Mouse (Mus musculus) spleen, embryonic (tissue): ENCODE results near the gene Kpna1.
"Not testable (repeated sequence)": the region's sequence is repeated elsewhere in the genome, so short reads cannot be mapped to it uniquely, and the experiment has no call there.

Experiments
- CTCF ChIA-PET: fragments of 350-600 bp; sonication (Branson Sonifier 250); formaldehyde crosslinking; loops from one replicate; lab custom pipeline; 2022; lab: Charles Lee

Kpna1 gene

DNA sequence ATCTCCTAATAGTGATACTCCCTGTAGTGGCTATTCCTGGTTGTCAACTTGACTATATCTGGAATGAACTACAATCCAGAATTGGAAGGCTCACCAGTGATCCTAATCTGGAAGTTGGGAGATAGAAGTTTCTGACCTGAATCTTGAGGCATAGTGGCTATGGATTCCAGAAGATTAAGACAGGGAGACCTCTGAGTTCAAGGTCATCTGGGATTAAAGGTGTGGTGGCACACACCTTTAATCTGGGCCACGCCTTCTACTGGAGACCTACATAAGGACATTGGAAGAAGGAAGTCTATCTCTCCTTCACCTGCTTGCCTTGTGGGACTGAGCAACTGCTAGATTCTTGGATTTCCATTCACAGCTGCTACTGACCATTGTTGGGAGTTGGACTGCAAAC is at the start of gene Kpna1:
Kpna1 (plus strand) TSS at position 301 of the 400 bp plus-strand sequence.
- CTCF ChIA-PET = not testable (repeated sequence)

DNA sequence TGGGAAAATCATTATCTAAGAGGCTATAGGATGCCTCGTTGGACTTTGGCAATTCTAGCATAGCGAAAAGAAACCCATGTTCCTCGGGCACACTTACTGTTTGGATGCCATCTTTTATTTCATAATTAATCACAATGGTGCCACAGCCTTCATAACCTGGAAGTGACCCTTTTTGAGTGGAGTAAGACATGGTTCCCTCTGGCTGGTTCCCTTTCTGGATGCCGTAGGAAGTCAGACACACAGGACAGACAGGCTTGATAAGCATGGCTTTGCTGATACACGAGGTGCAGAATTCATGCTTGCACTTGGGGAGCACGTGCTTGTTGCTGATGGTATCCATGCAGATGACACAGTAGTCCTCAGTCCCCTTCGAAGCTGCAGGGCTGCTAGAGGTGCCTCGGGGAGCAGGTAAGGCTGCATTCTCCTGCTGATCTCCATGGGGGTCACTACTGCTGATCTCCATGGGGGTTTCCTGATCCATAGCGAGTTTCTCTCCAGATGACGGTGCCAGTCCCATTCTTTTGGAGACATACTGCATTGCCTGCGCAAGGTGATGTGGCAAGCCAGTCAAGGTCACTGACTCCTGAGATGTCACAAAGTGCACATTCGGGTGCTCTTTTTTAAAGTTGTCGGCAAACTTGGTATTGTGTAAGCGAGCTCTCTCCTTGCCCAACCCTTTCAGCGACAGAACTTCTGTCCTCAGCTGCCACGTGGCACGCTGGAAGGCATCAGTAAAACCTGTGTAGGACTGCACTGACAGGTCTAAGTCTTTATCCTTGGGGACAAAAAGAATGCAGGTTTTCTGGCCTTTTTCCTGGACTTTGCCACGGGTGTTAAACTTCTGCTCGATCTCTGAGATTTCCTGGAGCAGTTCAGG is 46.1 kb upstream of the Kpna1 start:
- CTCF ChIA-PET = no interaction called here

GRCm38 (mm10) chr16:35933181-35933580 is 45.4 kb upstream of the Kpna1 start:
- CTCF ChIA-PET = no interaction called here

- CTCF ChIA-PET = interaction anchor here (0.5 kb wide), 1 partner anchor 1844 kb away, joined by 5 read pairs; no protein-coding TSS in a partner anchor
Observed at GRCm38 (mm10) chr16:35938211-35939151, 40.1 kb upstream of the Kpna1 start, which contains the start of the genes Parp9 and Dtx3l. Gene Parp9, plus strand, starts transcription at chr16:35938470. Gene Dtx3l, minus strand, starts transcription at chr16:35939151.

DNA sequence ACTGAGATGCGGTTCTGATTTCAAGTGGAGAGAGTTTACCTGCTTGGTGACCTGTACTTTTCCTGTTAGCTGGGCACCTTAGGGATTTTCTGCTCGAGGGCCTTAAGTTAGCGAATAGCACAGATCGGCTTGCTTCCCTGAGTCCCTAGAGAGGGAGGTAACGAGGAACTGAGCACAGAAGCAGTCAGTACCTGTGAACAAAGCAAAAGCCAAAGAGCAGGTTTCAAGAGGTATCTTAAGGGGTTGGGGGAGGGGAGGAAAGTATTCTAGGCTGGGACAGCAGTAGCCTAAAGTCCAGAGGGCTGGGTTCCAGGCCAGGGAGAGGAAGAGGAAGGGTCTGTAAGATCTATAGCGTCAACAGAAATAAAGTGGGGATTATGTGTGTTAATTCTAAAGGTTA is 39.3 kb upstream of the Kpna1 start:
- CTCF ChIA-PET = no interaction called here

DNA sequence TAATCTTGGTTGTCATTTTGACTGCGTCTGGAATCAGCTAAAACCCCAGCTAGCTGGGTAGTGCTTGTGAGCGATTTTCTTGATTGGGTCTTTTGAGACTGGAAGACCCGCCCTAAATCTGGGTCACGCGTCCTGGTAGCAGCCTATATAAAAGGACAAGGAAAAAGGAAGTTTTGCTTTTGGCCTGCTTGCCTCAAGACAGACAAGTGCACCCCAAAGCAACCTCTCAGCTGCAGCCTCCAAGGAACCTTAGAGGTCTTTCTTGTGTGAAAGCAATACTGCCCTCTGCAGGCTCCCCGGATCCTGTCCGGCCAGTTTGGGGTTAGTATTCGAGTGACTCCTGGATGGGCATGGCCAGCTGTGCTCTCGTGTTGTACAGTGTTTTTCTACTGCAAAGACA is 38.9 kb upstream of the Kpna1 start:
- CTCF ChIA-PET = interaction anchor here (0.7 kb wide), 2 partner anchors 68 to 267 kb away, joined by 7 read pairs; no protein-coding TSS in a partner anchor

DNA sequence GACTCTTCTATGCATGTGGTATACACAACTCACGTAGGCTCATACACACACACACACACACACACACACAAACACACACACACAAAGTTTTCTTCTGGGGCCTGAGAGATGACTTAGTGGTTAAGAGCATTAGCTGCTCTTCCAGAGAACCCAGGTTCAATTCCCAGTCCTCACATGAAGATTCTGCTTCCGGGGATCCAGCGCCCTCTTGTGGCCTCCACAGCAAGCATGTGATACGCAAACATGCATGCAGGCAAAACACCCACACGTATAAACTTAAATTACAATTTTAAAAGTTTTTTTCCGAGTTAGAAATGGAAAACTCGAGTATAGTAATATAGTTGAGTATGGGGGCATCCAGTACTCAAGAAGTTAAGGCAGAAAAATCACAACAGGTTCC is 37.2 kb upstream of the Kpna1 start:
- CTCF ChIA-PET = interaction anchor here (0.6 kb wide), 1 partner anchor 69 kb away, joined by 3 read pairs; no protein-coding TSS in a partner anchor

DNA sequence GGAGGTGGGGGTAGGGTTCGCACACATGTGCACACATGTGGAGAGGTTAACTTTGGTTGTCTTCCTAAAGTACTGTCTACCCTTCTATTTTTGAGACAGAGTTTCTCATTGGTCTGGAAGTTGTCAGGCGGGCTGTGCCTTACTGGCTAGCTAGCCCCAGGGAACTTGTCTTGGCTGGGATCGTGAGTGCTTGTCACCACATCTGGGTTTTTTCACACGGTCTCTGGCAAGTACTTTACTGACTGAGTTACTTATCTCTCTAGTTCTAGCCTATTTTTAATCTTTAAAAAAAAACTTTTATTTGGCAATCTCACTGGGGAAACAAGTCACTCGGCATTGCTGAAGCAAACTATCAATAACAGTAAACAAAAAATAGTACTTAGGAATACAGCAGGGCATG is 29.3 kb upstream of the Kpna1 start:
- CTCF ChIA-PET = no interaction called here

- CTCF ChIA-PET = no interaction called here
Observed at GRCm38 (mm10) chr16:35951216-35951615, 27.3 kb upstream of the Kpna1 start.

DNA sequence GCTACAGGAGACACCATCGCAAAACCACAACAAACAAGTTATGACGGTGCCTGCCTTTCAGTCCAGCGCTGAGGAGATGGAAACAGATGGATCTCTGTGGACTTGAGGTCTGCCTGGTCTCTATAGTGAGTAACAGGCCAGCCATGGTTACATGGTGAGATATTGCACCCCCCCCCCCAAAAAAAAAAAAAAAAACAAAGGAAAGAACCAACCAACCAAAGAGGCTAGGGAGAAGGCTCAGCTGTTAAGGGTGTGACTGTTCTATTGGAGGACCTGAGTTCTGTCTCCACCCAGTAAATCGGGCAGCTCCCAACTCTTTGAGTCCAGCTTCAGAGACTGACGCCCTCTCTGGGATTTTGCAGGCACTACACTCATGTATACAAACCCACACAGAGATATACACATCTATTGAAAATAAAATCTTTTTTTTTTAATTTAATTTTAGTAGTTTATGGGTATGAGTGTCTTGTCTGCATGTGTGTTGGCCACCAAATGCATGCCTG is 25.9 kb upstream of the Kpna1 start:
- CTCF ChIA-PET = interaction anchor here (0.7 kb wide), 1 partner anchor 90 kb away, joined by 24 read pairs; no protein-coding TSS in a partner anchor

DNA sequence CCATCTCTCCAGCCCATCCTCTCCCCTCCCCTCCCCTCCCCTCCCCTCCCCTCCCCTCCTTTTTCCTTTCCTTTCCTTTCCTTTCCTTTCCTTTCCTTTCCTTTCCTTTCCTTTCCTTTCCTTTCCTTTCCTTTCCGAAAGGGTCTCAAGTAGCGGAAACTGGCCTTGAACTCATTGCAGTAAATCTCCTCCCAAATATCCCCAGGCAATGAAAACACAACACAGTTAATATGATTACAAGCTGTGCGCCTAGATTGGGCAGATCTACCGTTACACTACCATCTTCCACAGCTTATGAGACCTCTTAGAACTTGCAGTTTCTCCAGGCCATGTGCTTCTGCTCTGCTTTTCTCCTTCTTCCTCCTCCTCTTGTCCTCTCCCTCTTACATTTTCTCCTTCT is 12.6 kb upstream of the Kpna1 start:
- CTCF ChIA-PET = not testable (repeated sequence)

DNA sequence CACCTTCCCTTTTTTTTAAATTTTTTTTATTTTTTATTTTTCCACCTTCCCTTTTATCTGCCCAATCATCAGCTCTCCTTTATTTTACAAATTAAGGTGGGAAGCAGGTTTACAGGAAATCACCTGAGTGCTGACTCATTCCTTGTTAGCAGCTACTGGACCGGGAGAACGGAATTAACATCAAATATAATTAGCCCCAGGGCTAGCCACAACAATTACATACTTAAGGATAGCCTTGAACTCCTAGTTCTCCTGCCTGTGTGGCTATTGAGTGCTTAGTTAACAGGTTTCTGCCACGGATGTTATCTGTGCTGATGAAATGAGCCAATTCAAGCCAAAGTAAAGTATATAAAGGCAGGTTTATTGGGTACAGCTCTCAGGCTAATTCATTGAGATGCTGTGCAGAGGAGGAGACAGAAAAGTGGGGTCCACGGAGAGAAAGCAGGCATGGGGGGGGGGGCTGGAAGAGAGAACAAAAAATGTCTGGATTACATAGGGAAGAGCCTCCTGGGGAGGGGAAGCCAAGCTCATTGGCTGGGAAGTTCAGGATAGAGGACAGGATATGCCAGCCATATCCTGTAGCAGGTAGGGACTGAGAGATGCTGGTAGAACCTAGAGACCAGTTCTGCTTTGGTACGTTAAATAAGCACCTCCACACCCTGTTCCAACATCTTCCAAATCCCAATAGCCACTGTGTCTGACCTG is 12.0 kb upstream of the Kpna1 start:
- CTCF ChIA-PET = no interaction called here

- CTCF ChIA-PET = no interaction called here
Observed at GRCm38 (mm10) chr16:35967319-35967718, 11.2 kb upstream of the Kpna1 start.

DNA sequence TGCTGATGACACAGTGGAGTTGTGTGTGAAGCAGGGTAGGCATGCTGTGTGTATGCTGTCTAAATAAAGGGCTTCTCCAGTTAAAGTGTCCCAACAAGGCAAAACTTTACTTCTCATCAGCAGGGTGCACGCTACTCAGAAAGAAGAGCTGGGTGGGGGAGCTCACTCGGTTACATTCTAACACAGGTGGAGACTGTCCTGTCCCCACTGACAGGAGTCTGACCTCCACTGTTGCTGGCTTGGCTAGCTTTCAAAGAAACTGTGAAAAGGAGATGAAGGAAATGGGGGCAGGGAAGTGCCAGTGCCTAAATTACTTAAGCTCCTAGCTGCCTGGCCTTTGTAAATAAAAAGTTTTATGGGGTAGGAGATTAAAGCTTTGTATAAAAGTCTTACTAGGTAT is 10.4 kb upstream of the Kpna1 start:
- CTCF ChIA-PET = no interaction called here

- CTCF ChIA-PET = interaction anchor here (0.7 kb wide), 1 partner anchor 1709 kb away, joined by 5 read pairs; no protein-coding TSS in a partner anchor
Observed at GRCm38 (mm10) chr16:35974021-35974420, 4.5 kb upstream of the Kpna1 start.

DNA sequence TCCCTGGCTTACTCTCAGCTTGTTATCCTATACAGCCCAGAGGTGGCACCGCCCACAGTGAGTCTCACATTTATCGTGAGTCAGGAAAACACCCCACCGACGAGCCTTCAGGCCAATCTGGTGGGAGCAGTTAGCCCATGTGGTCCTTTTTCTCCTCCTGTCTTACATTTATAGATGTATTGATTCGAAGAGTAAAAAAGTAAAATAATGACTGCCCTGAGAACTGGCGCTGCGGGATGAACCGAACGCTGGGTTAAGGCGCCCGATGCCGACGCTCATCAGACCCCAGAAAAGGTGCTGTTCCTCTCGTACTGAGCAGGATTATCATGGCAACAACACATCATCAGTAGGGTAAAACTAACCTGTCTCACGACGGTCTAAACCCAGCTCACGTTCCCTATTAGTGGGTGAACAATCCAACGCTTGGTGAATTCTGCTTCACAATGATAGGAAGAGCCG is 2.8 kb downstream of the Kpna1 start:
- CTCF ChIA-PET = no interaction called here

- CTCF ChIA-PET = no interaction called here
Observed at GRCm38 (mm10) chr16:35982506-35982901, 4.0 kb downstream of the Kpna1 start.

DNA sequence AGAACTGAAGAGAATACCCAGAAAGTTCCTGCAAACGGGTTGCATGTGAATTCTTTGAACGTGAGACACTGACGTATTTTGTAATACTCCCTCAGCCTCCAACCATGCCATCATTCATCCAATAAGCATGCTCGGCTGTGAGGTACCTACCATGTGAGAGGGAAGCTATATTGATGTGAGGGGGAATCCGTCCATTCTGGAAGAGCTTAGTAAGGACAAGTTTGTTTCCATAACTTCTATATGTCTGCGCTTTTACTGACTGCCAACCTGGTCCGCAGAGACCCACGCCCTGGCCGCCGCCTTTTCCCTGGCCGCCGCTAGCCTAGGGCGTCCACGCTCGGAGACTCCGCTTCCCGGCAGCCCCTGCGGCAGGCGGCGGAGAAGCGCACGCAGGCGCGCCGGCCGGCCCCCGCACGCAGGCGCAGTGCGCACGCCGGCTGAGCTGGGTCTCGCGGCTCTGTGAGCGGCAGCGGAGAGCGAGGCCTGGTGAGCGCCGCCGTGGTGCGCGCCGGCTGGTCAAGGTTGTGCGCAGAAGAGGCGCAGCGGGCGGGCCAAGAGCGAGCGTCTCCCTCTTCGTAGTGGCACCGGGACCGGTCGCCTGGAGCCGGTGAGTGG is 4.5 kb downstream of the Kpna1 start:
- CTCF ChIA-PET = no interaction called here

GRCm38 (mm10) chr16:35983517-35984101 is 5.1 kb downstream of the Kpna1 start:
- CTCF ChIA-PET = interaction anchor here (0.6 kb wide), 1 partner anchor 29 kb away, joined by 7 read pairs; no protein-coding TSS in a partner anchor

DNA sequence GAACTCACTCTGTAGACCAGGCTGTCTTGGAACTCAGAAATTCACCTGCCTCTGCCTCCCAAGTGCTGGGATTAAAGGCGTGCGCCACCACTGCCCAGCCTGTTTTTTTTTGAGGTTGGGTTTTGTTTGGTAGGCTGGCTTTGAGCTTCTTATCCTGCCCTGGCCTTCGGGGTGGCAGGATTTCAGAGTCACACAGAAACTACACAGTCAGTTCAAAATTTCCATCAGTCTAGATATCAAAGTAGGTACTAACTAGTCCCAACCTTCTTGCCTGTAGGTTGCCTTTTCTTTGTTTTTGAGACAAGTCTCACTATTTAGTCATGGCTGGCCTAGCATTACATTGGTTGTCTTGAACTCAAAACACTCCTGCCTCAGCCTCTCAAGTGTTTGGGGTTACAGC is 5.9 kb downstream of the Kpna1 start:
- CTCF ChIA-PET = interaction anchor here (0.6 kb wide), 1 partner anchor 28 kb away, joined by 7 read pairs; no protein-coding TSS in a partner anchor
